Mouse (Mus musculus): ENCODE measurements at regions not wholly inside any gene's neighbourhood (a gene's known extent, or its start where the extent isn't known, plus 50 kb on each side); places are given as distances from the start of the nearest gene placed in this dataset.

DNA sequence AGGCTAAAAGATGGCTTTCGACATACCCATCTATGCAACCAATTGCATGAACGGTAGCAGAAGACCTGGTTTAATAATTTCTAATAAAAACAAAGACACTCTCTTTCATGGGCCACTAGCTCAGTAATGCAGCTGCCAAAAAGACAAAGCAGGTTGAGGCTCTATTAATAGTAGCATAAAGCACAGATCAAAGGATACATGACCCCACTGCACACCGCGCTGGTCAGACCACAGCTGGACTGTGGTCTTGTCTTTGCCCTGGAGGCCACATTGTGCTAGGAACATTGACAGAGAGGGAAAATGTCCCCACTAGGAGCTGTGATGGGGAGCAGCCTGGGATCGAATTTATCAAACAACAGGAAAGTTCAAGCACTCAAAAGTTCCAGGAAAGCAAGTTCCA lies 79.3 kb upstream of the Ntf3 start:
- no peaks in the 10 kb centered on the region for H3K36me3 ChIP-seq (ENCODE audit: control insufficient read depth, insufficient read depth)
- no peaks in the 10 kb centered on the region for H3K27me3 ChIP-seq (ENCODE audit: control insufficient read depth, insufficient read depth, insufficient read length)
- no peak overlapping the region for H3K4me3 ChIP-seq
- no peaks in the 10 kb centered on the region for H3K79me2 ChIP-seq (ENCODE audit: control insufficient read depth, insufficient read depth)
- no peak overlapping the region for H3ac ChIP-seq (ENCODE audit: control insufficient read depth, insufficient read length)
- no peak for TF ChIP-seq POLR2AphosphoS2 (IDR thresholded peaks at IDR 0.05; ENCODE audit: insufficient read length, low read depth)
- TF ChIP-seq REST (IDR thresholded peaks at IDR 0.05; ENCODE audit: insufficient read depth, insufficient read length), result no peak
- no peak for TF ChIP-seq MAX (IDR thresholded peaks at IDR 0.05; ENCODE audit: low read depth)
- TF ChIP-seq MYOD1 (IDR thresholded peaks at IDR 0.05; ENCODE audit: control insufficient read depth in 1 of 3, insufficient read length in 2 of 3, low read depth in 2 of 3), result no peak
- no peak for TF ChIP-seq SRF (IDR thresholded peaks at IDR 0.05; ENCODE audit: control insufficient read depth, insufficient read length, low read depth)
- TF ChIP-seq POLR2A (IDR thresholded peaks at IDR 0.05; ENCODE audit: insufficient read length, low read depth), result no peak
- no peak for TF ChIP-seq TCF3 (IDR thresholded peaks at IDR 0.05; ENCODE audit: insufficient read length, low read depth)
- H3K4me2 ChIP-seq (ENCODE audit: low read depth), result no peak overlapping the region

DNA sequence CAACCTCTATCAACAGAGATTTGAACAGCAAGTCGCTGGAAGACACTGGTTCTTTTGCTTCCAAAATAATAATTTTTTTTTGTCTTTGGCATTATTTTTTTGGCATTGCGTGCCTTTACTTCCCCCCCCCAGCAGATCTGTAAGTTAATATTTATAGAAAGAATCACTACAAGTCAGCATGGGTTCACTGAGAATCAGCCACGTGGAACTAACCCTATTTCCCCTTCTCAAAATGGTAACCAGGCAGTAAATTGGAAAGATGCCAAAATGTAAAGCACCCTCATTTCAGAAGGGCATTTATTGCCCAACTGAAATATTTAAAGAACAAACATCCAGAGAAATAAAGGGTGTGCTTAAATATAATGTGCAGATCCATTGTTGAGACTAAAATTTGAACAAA lies 78.7 kb upstream of the Ntf3 start:
- Histone ChIP-seq H3K4me3 (no peak overlapping the region), H3K27me3 (ENCODE audit: control insufficient read depth, insufficient read depth, insufficient read length) (no peaks in the 10 kb centered on the region), H3ac (ENCODE audit: control insufficient read depth, insufficient read length) (no peak overlapping the region), H3K4me2 (ENCODE audit: low read depth) (no peak overlapping the region), H3K36me3 (ENCODE audit: control insufficient read depth, insufficient read depth) (no peaks in the 10 kb centered on the region), H3K79me2 (ENCODE audit: control insufficient read depth, insufficient read depth) (no peaks in the 10 kb centered on the region)
- no peak for TF ChIP-seq TCF3 (IDR thresholded peaks at IDR 0.05; ENCODE audit: insufficient read length, low read depth)
- TF ChIP-seq MYOD1 (IDR thresholded peaks at IDR 0.05; ENCODE audit: control insufficient read depth in 1 of 3, insufficient read length in 2 of 3, low read depth in 2 of 3), result no peak
- TF ChIP-seq E2F4 (IDR thresholded peaks at IDR 0.05; ENCODE audit: insufficient read depth), result no peak
- no peak for TF ChIP-seq USF1 (IDR thresholded peaks at IDR 0.05; ENCODE audit: low read depth)
- TF ChIP-seq CEBPB (IDR thresholded peaks at IDR 0.05; ENCODE audit: insufficient read depth, poor library complexity, severe bottlenecking), result no peak
- TF ChIP-seq TCF12 (IDR thresholded peaks at IDR 0.05; ENCODE audit: insufficient read depth, poor library complexity, severe bottlenecking), result no peak
- TF ChIP-seq SRF (IDR thresholded peaks at IDR 0.05; ENCODE audit: control insufficient read depth, insufficient read length, low read depth), result no peak
- no peak for TF ChIP-seq REST (IDR thresholded peaks at IDR 0.05; ENCODE audit: insufficient read depth, insufficient read length)
- TF ChIP-seq MYOG (IDR thresholded peaks at IDR 0.05; ENCODE audit: control insufficient read depth in 1 of 3, insufficient read depth in 1 of 3, insufficient read length in 2 of 3, low read depth in 2 of 3), result no peak
- TF ChIP-seq POLR2AphosphoS2 (IDR thresholded peaks at IDR 0.05; ENCODE audit: insufficient read length, low read depth), result no peak
- no peak for TF ChIP-seq MAX (IDR thresholded peaks at IDR 0.05; ENCODE audit: low read depth)
- TF ChIP-seq POLR2A (IDR thresholded peaks at IDR 0.05; ENCODE audit: insufficient read length, low read depth), result no peak

DNA sequence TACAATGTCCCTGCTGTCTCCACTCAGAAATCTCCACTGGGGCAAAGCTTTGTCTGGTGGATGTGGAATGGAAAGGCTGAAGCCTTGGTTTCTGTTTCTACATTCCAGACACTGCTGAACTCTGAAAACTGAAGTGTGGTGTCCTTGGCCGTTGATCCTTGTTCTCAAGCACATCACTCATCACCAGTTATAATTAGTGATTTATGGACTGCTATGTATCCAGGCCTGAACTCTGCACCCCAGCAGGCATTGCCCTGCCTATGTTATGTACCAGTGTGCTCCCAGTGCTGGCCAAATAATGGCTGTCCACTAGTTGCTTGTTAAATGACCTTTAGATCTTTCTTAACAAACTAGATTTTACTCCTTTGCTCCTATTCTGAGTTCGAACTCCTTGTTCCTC lies 75.6 kb upstream of the Ntf3 start:
- Histone ChIP-seq H3K36me3 (ENCODE audit: control insufficient read depth, insufficient read depth) (no peaks in the 10 kb centered on the region), H3K4me3 (no peak overlapping the region), H3K27me3 (ENCODE audit: control insufficient read depth, insufficient read depth, insufficient read length) (no peaks in the 10 kb centered on the region), H3K4me2 (ENCODE audit: low read depth) (no peak overlapping the region), H3ac (ENCODE audit: control insufficient read depth, insufficient read length) (no peak overlapping the region), H3K79me2 (ENCODE audit: control insufficient read depth, insufficient read depth) (no peaks in the 10 kb centered on the region)
- no peak for TF ChIP-seq SRF (IDR thresholded peaks at IDR 0.05; ENCODE audit: control insufficient read depth, insufficient read length, low read depth)
- TF ChIP-seq CEBPB (IDR thresholded peaks at IDR 0.05; ENCODE audit: insufficient read depth, poor library complexity, severe bottlenecking), result no peak
- TF ChIP-seq MAX (IDR thresholded peaks at IDR 0.05; ENCODE audit: low read depth), result no peak
- TF ChIP-seq E2F4 (IDR thresholded peaks at IDR 0.05; ENCODE audit: insufficient read depth), result no peak
- no peak for TF ChIP-seq REST (IDR thresholded peaks at IDR 0.05; ENCODE audit: insufficient read depth, insufficient read length)
- TF ChIP-seq MYOD1 (IDR thresholded peaks at IDR 0.05; ENCODE audit: control insufficient read depth in 1 of 3, insufficient read length in 2 of 3, low read depth in 2 of 3), result no peak

DNA sequence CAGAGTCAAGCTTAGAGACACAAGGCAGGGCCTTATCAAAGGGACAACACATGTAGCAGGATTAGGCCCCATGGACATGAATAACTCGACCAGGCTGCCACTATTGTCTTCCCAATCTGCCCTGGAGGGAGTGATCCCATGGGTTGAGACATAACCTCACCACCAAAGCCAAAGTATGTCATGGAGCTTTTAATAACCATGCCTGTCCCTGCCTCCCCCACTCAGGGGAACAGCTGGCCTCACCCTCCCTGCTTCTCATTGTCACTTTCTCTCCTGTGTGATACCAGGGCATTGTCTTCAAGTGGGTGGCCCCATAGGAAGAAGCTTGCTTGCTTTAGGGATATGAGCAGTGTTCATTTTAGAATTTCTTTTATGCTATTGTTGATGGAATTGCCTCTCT lies 73.5 kb upstream of the Ntf3 start:
- Histone ChIP-seq H3ac (ENCODE audit: control insufficient read depth, insufficient read length) (no peak overlapping the region), H3K4me3 (no peak overlapping the region), H3K36me3 (ENCODE audit: control insufficient read depth, insufficient read depth) (no peaks in the 10 kb centered on the region), H3K4me2 (ENCODE audit: low read depth) (no peak overlapping the region), H3K79me2 (ENCODE audit: control insufficient read depth, insufficient read depth) (no peaks in the 10 kb centered on the region), H3K27me3 (ENCODE audit: control insufficient read depth, insufficient read depth, insufficient read length) (no peaks in the 10 kb centered on the region)
- TF ChIP-seq POLR2AphosphoS2 (IDR thresholded peaks at IDR 0.05; ENCODE audit: insufficient read length, low read depth) (no peak), MAX (IDR thresholded peaks at IDR 0.05; ENCODE audit: low read depth) (no peak), USF1 (IDR thresholded peaks at IDR 0.05; ENCODE audit: low read depth) (no peak), E2F4 (IDR thresholded peaks at IDR 0.05; ENCODE audit: insufficient read depth) (no peak), TCF3 (IDR thresholded peaks at IDR 0.05; ENCODE audit: insufficient read length, low read depth) (no peak), TCF12 (IDR thresholded peaks at IDR 0.05; ENCODE audit: insufficient read depth, poor library complexity, severe bottlenecking) (no peak), SRF (IDR thresholded peaks at IDR 0.05; ENCODE audit: control insufficient read depth, insufficient read length, low read depth) (no peak), POLR2A (IDR thresholded peaks at IDR 0.05; ENCODE audit: insufficient read length, low read depth) (no peak), MYOG (IDR thresholded peaks at IDR 0.05; ENCODE audit: control insufficient read depth in 1 of 3, insufficient read depth in 1 of 3, insufficient read length in 2 of 3, low read depth in 2 of 3) (peak in 2 of 3 experiments; percentile 60 to 69), MYOD1 (IDR thresholded peaks at IDR 0.05; ENCODE audit: control insufficient read depth in 1 of 3, insufficient read length in 2 of 3, low read depth in 2 of 3) (peak in 1 of 3 experiments; percentile 82), REST (IDR thresholded peaks at IDR 0.05; ENCODE audit: insufficient read depth, insufficient read length) (no peak), CEBPB (IDR thresholded peaks at IDR 0.05; ENCODE audit: insufficient read depth, poor library complexity, severe bottlenecking) (no peak)

Data from myocyte (in vitro differentiated cells).